In the genomic region with DNA sequence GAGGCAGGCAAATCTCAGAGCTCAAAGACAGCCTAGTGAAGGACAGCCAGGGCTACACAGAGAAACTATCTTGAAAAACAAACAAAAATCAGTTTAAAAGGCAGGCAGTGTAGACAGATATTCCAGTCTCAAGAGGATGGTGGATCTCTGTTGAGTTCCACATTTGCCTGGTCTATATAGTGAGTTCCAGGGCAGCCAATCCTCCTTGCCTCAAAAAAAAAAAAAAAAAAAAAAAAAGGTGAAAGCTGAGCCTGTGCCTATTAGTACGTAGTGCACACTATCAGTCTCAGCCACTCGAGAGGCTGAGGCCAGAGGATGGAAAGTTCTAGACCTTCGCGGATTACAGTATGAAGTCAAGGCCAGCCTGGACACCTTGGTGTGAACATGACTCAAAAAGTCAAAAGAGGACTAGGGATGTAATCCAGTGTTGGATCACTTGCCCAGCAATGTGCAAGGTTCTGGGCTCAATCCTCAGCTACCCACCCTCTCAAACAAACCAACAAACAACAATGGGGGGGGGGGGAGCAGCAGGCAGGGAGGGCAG, we compare ENCODE assay signal across 8 mouse cellular contexts. TPM values are rescaled to one million over a fixed set of nuclear protein-coding genes. Genes with fewer than 3 reads are reported as not detected.
DNase-seq lines count a peak whose midpoint lies in the region; ATAC-seq and TF ChIP-seq lines count a peak whose summit lies in the region.

No protein-coding gene starts in this region.

- H3K27me3 ChIP-seq in heart, embryonic 12.5 days (replicated peaks): no peaks in the 10 kb centered on the region
- no peaks in the 10 kb centered on the region for H3K27me3 ChIP-seq in E14TG2a.4 (ENCODE audit: insufficient read depth, low read length)
- no peaks in the 10 kb centered on the region for H3K27me3 ChIP-seq in hindbrain, embryonic 14.5 days (ENCODE audit: control insufficient read depth, insufficient read depth, low read length)
- no peaks in the 10 kb centered on the region for H3K27me3 ChIP-seq in midbrain, embryonic 11.5 days (ENCODE audit: control insufficient read depth, insufficient read depth, low read length)

- ATAC-seq in heart, embryonic 12.5 days (ENCODE audit: insufficient number of reproducible peaks, low FRiP score): no peak; the same call in 1 of the 2 replicates
- ATAC-seq in hindbrain, embryonic 14.5 days (ENCODE audit: low FRiP score): no peak
- no peak; the same call in 1 of the 2 replicates for ATAC-seq in midbrain, embryonic 11.5 days (ENCODE audit: low FRiP score)

- 12% methylated on average over 4 of the region's 4 CpGs for WGBS in heart, embryonic 12.5 days
- 14% methylated on average over 4 of the region's 4 CpGs for WGBS in hindbrain, embryonic 14.5 days
- 15% methylated on average over 4 of the region's 4 CpGs for WGBS in midbrain, embryonic 11.5 days

- H3K4me3 ChIP-seq in heart, embryonic 12.5 days: peak overlapping the region; percentile 95
- peak overlapping the region; percentile 97 for H3K4me3 ChIP-seq in E14TG2a.4 (replicated peaks; ENCODE audit: low read length)
- H3K4me3 ChIP-seq in hindbrain, embryonic 14.5 days (replicated peaks; ENCODE audit: low read length): peak overlapping the region; percentile 99
- peak overlapping the region; percentile 99 for H3K4me3 ChIP-seq in midbrain, embryonic 11.5 days (ENCODE audit: low read depth, low read length)

- peaks cover 3% of the 10 kb centered on the region; the same call in 1 of the 2 replicates for H3K9me3 ChIP-seq in heart, embryonic 12.5 days (replicated peaks)
- no peaks in the 10 kb centered on the region for H3K9me3 ChIP-seq in E14TG2a.4 (ENCODE audit: low read length)
- H3K9me3 ChIP-seq in hindbrain, embryonic 14.5 days (ENCODE audit: control insufficient read depth, low read length): no peaks in the 10 kb centered on the region
- no peaks in the 10 kb centered on the region for H3K9me3 ChIP-seq in midbrain, embryonic 11.5 days (ENCODE audit: control insufficient read depth, low read length)

- no peak for DNase-seq in heart, postnatal 14 days
- DNase-seq in c-Kit-positive CD71-positive TER-119-positive erythroid progenitor cells, embryonic 14.5 days (ENCODE audit: low spot score): peak; percentile 62
- peak; percentile 49 for DNase-seq in hindbrain, embryonic 14.5 days (ENCODE audit: low spot score)
- no peak for DNase-seq in midbrain, embryonic 11.5 days (ENCODE audit: low spot score, missing footprints)
- no peak for DNase-seq in natural killer cell, adult 2 months (ENCODE audit: low spot score in 2 of 2)
- no peak for DNase-seq in embryo, embryonic 11 days

- H3K4me2 ChIP-seq in heart, embryonic 12.5 days: peak overlapping the region; percentile 71
- H3K4me2 ChIP-seq in hindbrain, embryonic 14.5 days (replicated peaks): peak overlapping the region; percentile 62
- peak overlapping the region; percentile 76 for H3K4me2 ChIP-seq in midbrain, embryonic 11.5 days

- peak overlapping the region; percentile 96 for H3K27ac ChIP-seq in heart, embryonic 12.5 days (ENCODE audit: poor library complexity, severe bottlenecking)
- peak overlapping the region; percentile 98 for H3K27ac ChIP-seq in hindbrain, embryonic 14.5 days
- H3K27ac ChIP-seq in midbrain, embryonic 11.5 days (ENCODE audit: low read depth, low read length): peak overlapping the region; percentile 96

- intact Hi-C loops in heart, postnatal 14 days (cut with DNase I): loop anchor here (5.0 to 10.0 kb wide), 2 partner anchors 34 to 1318 kb away; partner anchors contain the start of gene Serf2

- peaks cover 14% of the 10 kb centered on the region for H3K36me3 ChIP-seq in heart, embryonic 12.5 days
- peaks cover 35% of the 10 kb centered on the region for H3K36me3 ChIP-seq in E14TG2a.4 (ENCODE audit: insufficient read depth, low read length)
- peaks cover 12% of the 10 kb centered on the region for H3K36me3 ChIP-seq in hindbrain, embryonic 14.5 days (replicated peaks; ENCODE audit: control insufficient read depth, insufficient read depth)
- peaks cover 1% of the 10 kb centered on the region; the same call in 1 of the 2 replicates for H3K36me3 ChIP-seq in midbrain, embryonic 11.5 days (ENCODE audit: control insufficient read depth, insufficient read depth, low read length)

- no peak for TF ChIP-seq CTCF in E14TG2a.4 (conservative IDR thresholded peaks at IDR 0.05; ENCODE audit: low read length)

- H3K4me1 ChIP-seq in heart, embryonic 12.5 days (replicated peaks): peaks cover 25% of the 10 kb centered on the region
- H3K4me1 ChIP-seq in E14TG2a.4 (replicated peaks; ENCODE audit: low read depth, low read length): peaks cover 43% of the 10 kb centered on the region
- peaks cover 26% of the 10 kb centered on the region for H3K4me1 ChIP-seq in hindbrain, embryonic 14.5 days (replicated peaks; ENCODE audit: control insufficient read depth, insufficient read depth, low read length)
- H3K4me1 ChIP-seq in midbrain, embryonic 11.5 days (ENCODE audit: control insufficient read depth, insufficient read depth, low read length): peaks cover 16% of the 10 kb centered on the region

- H3K9ac ChIP-seq in heart, embryonic 12.5 days: peak overlapping the region; percentile 95
- H3K9ac ChIP-seq in hindbrain, embryonic 14.5 days: peak overlapping the region; percentile 99
- peak overlapping the region; percentile 99 for H3K9ac ChIP-seq in midbrain, embryonic 11.5 days (ENCODE audit: low read length)

RNA-seq across cellular contexts. Expression of gene Pdia3, which starts 0.7 kb away (rescaled TPM):
- 643 and 651 TPM in 2 replicates for polyA plus RNA-seq in heart, embryonic 12.5 days (2016; fragmentation: Nextera tagmentation; extraction: Ambion mirVana)
- total RNA-seq in heart, postnatal 14 days (2021): 100 to 1,000 TPM; 115 to 150 TPM
- polyA plus RNA-seq in hindbrain, embryonic 14.5 days (2014; fragmentation: Nextera tagmentation; extraction: Ambion mirVana): 268 and 307 TPM in 2 replicates
- polyA plus RNA-seq in midbrain, embryonic 11.5 days (2014; fragmentation: Nextera tagmentation; extraction: Ambion mirVana): 505 and 510 TPM in 2 replicates

RNA-seq across cellular contexts. Expression of gene Catsper2, which starts 0.7 kb away (rescaled TPM):
- polyA plus RNA-seq in heart, embryonic 12.5 days (2016; fragmentation: Nextera tagmentation; extraction: Ambion mirVana): 2.8 and 3.5 TPM in 2 replicates
- 1 to 10 TPM; 3.2 to 3.9 TPM for total RNA-seq in heart, postnatal 14 days (2021)
- 2.9 and 3.1 TPM in 2 replicates for polyA plus RNA-seq in hindbrain, embryonic 14.5 days (2014; fragmentation: Nextera tagmentation; extraction: Ambion mirVana)
- 1.6 and 2.0 TPM in 2 replicates for polyA plus RNA-seq in midbrain, embryonic 11.5 days (2014; fragmentation: Nextera tagmentation; extraction: Ambion mirVana)

RNA-seq across cellular contexts. Expression of gene Strc, which starts 25.9 kb away (rescaled TPM):
- not detected in 2 replicates for polyA plus RNA-seq in heart, embryonic 12.5 days (2016; fragmentation: Nextera tagmentation; extraction: Ambion mirVana)
- not detected for total RNA-seq in heart, postnatal 14 days (2021)
- not detected in 2 replicates for polyA plus RNA-seq in hindbrain, embryonic 14.5 days (2014; fragmentation: Nextera tagmentation; extraction: Ambion mirVana)
- polyA plus RNA-seq in midbrain, embryonic 11.5 days (2014; fragmentation: Nextera tagmentation; extraction: Ambion mirVana): not detected in 2 replicates

RNA-seq across cellular contexts. Expression of gene Ell3, which starts 31.2 kb away (rescaled TPM):
- polyA plus RNA-seq in heart, embryonic 12.5 days (2016; fragmentation: Nextera tagmentation; extraction: Ambion mirVana): 1.0 and 1.4 TPM in 2 replicates
- total RNA-seq in heart, postnatal 14 days (2021): not detected
- 1.5 and 2.6 TPM in 2 replicates for polyA plus RNA-seq in hindbrain, embryonic 14.5 days (2014; fragmentation: Nextera tagmentation; extraction: Ambion mirVana)
- 2.2 and 2.5 TPM in 2 replicates for polyA plus RNA-seq in midbrain, embryonic 11.5 days (2014; fragmentation: Nextera tagmentation; extraction: Ambion mirVana)

RNA-seq across cellular contexts. Expression of gene Serf2, which starts 36.1 kb away (rescaled TPM):
- 610 and 670 TPM in 2 replicates for polyA plus RNA-seq in heart, embryonic 12.5 days (2016; fragmentation: Nextera tagmentation; extraction: Ambion mirVana)
- total RNA-seq in heart, postnatal 14 days (2021): 100 to 1,000 TPM; 341 to 387 TPM
- 315 and 365 TPM in 2 replicates for polyA plus RNA-seq in hindbrain, embryonic 14.5 days (2014; fragmentation: Nextera tagmentation; extraction: Ambion mirVana)
- polyA plus RNA-seq in midbrain, embryonic 11.5 days (2014; fragmentation: Nextera tagmentation; extraction: Ambion mirVana): 467 and 471 TPM in 2 replicates

Comparison
In these comparisons a context has a peak if more than half of its experiments do, and no peak if none do; other contexts are left out.
1. DNase-seq: peak in c-Kit-positive CD71-positive TER-119-positive erythroid progenitor cells, embryonic 14.5 days (single experiment) and hindbrain, embryonic 14.5 days (single experiment); none in heart, postnatal 14 days (0 of 2), midbrain, embryonic 11.5 days (single experiment), natural killer cell, adult 2 months (0 of 2) and embryo, embryonic 11 days (single experiment).
2. Peak in every context shown above with its lines, with median percentiles within 50 percentile points of each other: H3K27ac ChIP-seq, H3K4me2 ChIP-seq, H3K4me3 ChIP-seq and H3K9ac ChIP-seq.